ENCODE assay signal across 27 mouse cellular contexts in the genomic region with DNA sequence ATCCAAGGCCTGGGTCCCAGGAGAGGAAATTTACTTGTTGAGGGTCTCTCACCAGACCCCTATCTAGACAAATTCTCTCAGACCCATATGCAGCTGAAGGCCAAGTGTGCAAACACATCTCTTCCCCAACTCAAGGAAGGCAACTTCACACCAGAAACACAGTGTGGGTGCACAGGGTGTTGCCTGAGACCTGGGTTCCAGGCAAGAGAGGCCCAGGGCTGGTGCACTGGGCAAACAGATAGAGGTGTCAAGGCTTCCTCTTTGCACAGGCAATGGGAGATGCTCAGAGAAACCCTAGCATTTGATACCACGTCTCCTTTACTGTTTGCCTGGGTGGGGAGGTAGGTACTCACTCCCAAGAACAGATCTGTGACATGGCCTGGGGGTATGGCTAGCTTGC. TPM values are rescaled to one million over a fixed set of nuclear protein-coding genes. Genes with fewer than 3 reads are reported as not detected.
DNase-seq lines count a peak whose midpoint lies in the region; ATAC-seq and TF ChIP-seq lines count a peak whose summit lies in the region.
"Had no signal": no experiment of that assay in that cellular context is flagged by ENCODE, and none has a peak within 500 bp of the region (broad histone marks: within the 10 kb centered on the region; RNA-seq: fewer than 3 reads in every experiment).

No protein-coding gene starts in this region.

- H3K36me3 ChIP-seq in E14TG2a.4 (ENCODE audit: insufficient read depth, low read length): peaks cover 42% of the 10 kb centered on the region
- H3K36me3 ChIP-seq in liver, embryonic 15.5 days (replicated peaks): 0 out of 2 replicates have a peak, but pooled peaks cover 6% of the 10 kb centered on the region
- H3K36me3 ChIP-seq: hindbrain, embryonic 15.5 days; neural tube, embryonic 13.5 days had no signal

- peak; percentile 68 for DNase-seq in liver
- DNase-seq in right cerebral cortex, postnatal 25 days: no peak
- DNase-seq in Muller cell, postnatal 12 days (ENCODE audit: inconsistent ontology term): no peak
- DNase-seq: adrenal gland, postnatal 14 days; cerebellum, adult 18-20 months; cerebellum, postnatal 10 days; heart, adult 2 months; heart, postnatal 10 days; kidney, adult 11 months; kidney, postnatal 14 days; lung, adult 2 months; lung, postnatal 10 days had no signal

- no peak for TF ChIP-seq POLR2A in bone marrow, adult 2 months (IDR thresholded peaks at IDR 0.05; ENCODE audit: borderline replicate concordance, control insufficient read depth, low read depth, low read length)

- peak overlapping the region; percentile 57 for H3K27ac ChIP-seq in bone marrow, adult 2 months (ENCODE audit: control insufficient read depth, insufficient read depth, low read depth, low read length, poor library complexity)
- H3K27ac ChIP-seq in liver, embryonic 15.5 days (replicated peaks): peak overlapping the region; percentile 93
- H3K27ac ChIP-seq: heart, adult 2 months; heart, embryonic 13.5 days; hindbrain, embryonic 10.5 days; hindbrain, embryonic 15.5 days; limb, embryonic 13.5 days; neural tube, embryonic 13.5 days had no signal

- TF ChIP-seq CTCF in E14TG2a.4 (conservative IDR thresholded peaks at IDR 0.05; ENCODE audit: low read length): no peak
- no peak for TF ChIP-seq CTCF in bone marrow, adult 2 months (IDR thresholded peaks at IDR 0.05; ENCODE audit: control insufficient read depth, insufficient read depth, low read length)

- peak overlapping the region; percentile 69 for H3K4me2 ChIP-seq in liver, embryonic 15.5 days
- H3K4me2 ChIP-seq: heart, embryonic 13.5 days; hindbrain, embryonic 15.5 days; limb, embryonic 13.5 days; midbrain, embryonic 11.5 days; neural tube, embryonic 13.5 days had no signal

- peak; percentile 76 for ATAC-seq in liver, embryonic 15.5 days (ENCODE audit: insufficient read depth)
- no peak for ATAC-seq in megakaryocyte-erythroid progenitor cell, adult 5-6 weeks (replicated peaks; ENCODE audit: low FRiP score, low TSS enrichment, poor library complexity, severe bottlenecking)
- ATAC-seq: forebrain, embryonic 14.5 days; inflammation-experienced regulatory T-cells, adult 6 months; midbrain, embryonic 16.5 days; Patski had no signal

- H3K4me3 ChIP-seq in E14TG2a.4 (replicated peaks; ENCODE audit: low read length): peak overlapping the region; percentile 60
- H3K4me3 ChIP-seq in bone marrow, adult 2 months (replicated peaks; ENCODE audit: control insufficient read depth, low read depth, low read length): no peak overlapping the region
- H3K4me3 ChIP-seq in liver, embryonic 15.5 days (replicated peaks): peak overlapping the region; percentile 8; the same call in 1 of the 2 replicates
- H3K4me3 ChIP-seq: heart, adult 2 months; heart, embryonic 13.5 days; hindbrain, embryonic 10.5 days; hindbrain, embryonic 15.5 days; limb, embryonic 13.5 days; myocyte; neural tube, embryonic 13.5 days had no signal

- H3K27me3 ChIP-seq in E14TG2a.4 (ENCODE audit: insufficient read depth, low read length): no peaks in the 10 kb centered on the region
- no peaks in the 10 kb centered on the region for H3K27me3 ChIP-seq in liver, embryonic 15.5 days
- H3K27me3 ChIP-seq: heart, embryonic 13.5 days; hindbrain, embryonic 15.5 days; neural tube, embryonic 13.5 days; Patski had no signal

- H3K9me3 ChIP-seq in E14TG2a.4 (ENCODE audit: low read length): no peaks in the 10 kb centered on the region
- no peaks in the 10 kb centered on the region for H3K9me3 ChIP-seq in liver, embryonic 15.5 days (replicated peaks)
- H3K9me3 ChIP-seq: heart, embryonic 13.5 days; hindbrain, embryonic 10.5 days; hindbrain, embryonic 15.5 days; limb, embryonic 13.5 days; neural tube, embryonic 13.5 days had no signal

- 92% methylated on average over 1 of the region's 1 CpGs for WGBS in bone marrow, adult 2 months
- 43% methylated on average over 1 of the region's 1 CpGs for whole genome bisulfite sequencing in liver, embryonic 15.5 days (ENCODE audit: insufficient replicate concordance)

- H3K9ac ChIP-seq in liver, embryonic 15.5 days: peak overlapping the region; percentile 55
- H3K9ac ChIP-seq: heart, embryonic 13.5 days; hindbrain, embryonic 15.5 days; limb, embryonic 13.5 days; neural tube, embryonic 13.5 days had no signal

- H3K4me1 ChIP-seq in E14TG2a.4 (replicated peaks; ENCODE audit: low read depth, low read length): peaks cover 90% of the 10 kb centered on the region
- H3K4me1 ChIP-seq in bone marrow, adult 2 months (ENCODE audit: control insufficient read depth, insufficient read depth, low read length): peaks cover 6% of the 10 kb centered on the region
- peaks cover 81% of the 10 kb centered on the region for H3K4me1 ChIP-seq in liver, embryonic 15.5 days (replicated peaks)

RNA-seq across cellular contexts. Expression of gene Map2k3, which starts 6.9 kb away (rescaled TPM):
- 68.0 and 74.9 TPM in 2 replicates for polyA plus RNA-seq in bone marrow, adult 2 months (2011; ENCODE audit: insufficient read depth, insufficient read length, low replicate concordance, missing spikeins)
- 142 and 165 TPM in 2 replicates for polyA plus RNA-seq in liver, embryonic 15.5 days (2015; fragmentation: Nextera tagmentation; extraction: Ambion mirVana)
- 46.0 and 52.1 TPM in 2 replicates for total RNA-seq in megakaryocyte-erythroid progenitor cell, adult 5-6 weeks (2014; fragmentation: Nextera tagmentation)
- 13.5 and 19.1 TPM in 2 replicates for total RNA-seq in megakaryocyte-erythroid progenitor cell, adult 5-6 weeks (2017)

RNA-seq across cellular contexts. Expression of gene Natd1, which starts 10.4 kb away (rescaled TPM):
- 6.6 and 9.1 TPM in 2 replicates for polyA plus RNA-seq in bone marrow, adult 2 months (2011; ENCODE audit: insufficient read depth, insufficient read length, low replicate concordance, missing spikeins)
- polyA plus RNA-seq in liver, embryonic 15.5 days (2015; fragmentation: Nextera tagmentation; extraction: Ambion mirVana): 13.2 and 14.8 TPM in 2 replicates
- 5.8 and 9.2 TPM in 2 replicates for total RNA-seq in megakaryocyte-erythroid progenitor cell, adult 5-6 weeks (2014; fragmentation: Nextera tagmentation)
- total RNA-seq in megakaryocyte-erythroid progenitor cell, adult 5-6 weeks (2017): 1.4 and 2.2 TPM in 2 replicates

RNA-seq across cellular contexts. Expression of gene Tmem11, which starts 45.9 kb away (rescaled TPM):
- 17.5 and 25.7 TPM in 2 replicates for polyA plus RNA-seq in bone marrow, adult 2 months (2011; ENCODE audit: insufficient read depth, insufficient read length, low replicate concordance, missing spikeins)
- polyA plus RNA-seq in liver, embryonic 15.5 days (2015; fragmentation: Nextera tagmentation; extraction: Ambion mirVana): 26.7 and 28.7 TPM in 2 replicates
- 33.3 and 41.4 TPM in 2 replicates for total RNA-seq in megakaryocyte-erythroid progenitor cell, adult 5-6 weeks (2014; fragmentation: Nextera tagmentation)
- 78.6 and 101 TPM in 2 replicates for total RNA-seq in megakaryocyte-erythroid progenitor cell, adult 5-6 weeks (2017)
